Mouse (Mus musculus) T-helper 2 cell (primary cell): ENCODE data around the gene Cntd1.

Experiments used
- in situ Hi-C: fragments of 300-600 bp; cut with MboI, MseI; formaldehyde crosslinking; loops from one replicate; pipeline ENCODE4 v1.15.1; 2025; ENCODE audit warnings: high pct_unique_total_duplicates

Cntd1 gene

GRCm38 (mm10) chr11:101278223-101279192 is at the start of gene Cntd1, which contains the start of gene Coa3:
Cntd1 (plus strand) TSS chr11:101279012.
Coa3 (minus strand) TSS chr11:101279114.
- in situ Hi-C loops = no loop called here

GRCm38 (mm10) chr11:101229361-101229900 is 49.4 kb upstream of the Cntd1 start:
- in situ Hi-C loops = no loop called here

GRCm38 (mm10) chr11:101230061-101230511 is 48.7 kb upstream of the Cntd1 start:
- in situ Hi-C loops = no loop called here

- in situ Hi-C loops = no loop called here
These were observed 48.3 kb upstream of the Cntd1 start for GRCm38 (mm10) chr11:101230526-101230925.

- in situ Hi-C loops = no loop called here
These were observed 47.6 kb upstream of the Cntd1 start for GRCm38 (mm10) chr11:101230991-101231871.

GRCm38 (mm10) chr11:101232010-101232839 is 46.6 kb upstream of the Cntd1 start:
- in situ Hi-C loops = no loop called here

- in situ Hi-C loops = no loop called here
These were observed 45.6 kb upstream of the Cntd1 start for GRCm38 (mm10) chr11:101233240-101233639.

GRCm38 (mm10) chr11:101234124-101234523 is 44.7 kb upstream of the Cntd1 start:
- in situ Hi-C loops = no loop called here

- in situ Hi-C loops = no loop called here
These were observed 43.4 kb upstream of the Cntd1 start for GRCm38 (mm10) chr11:101235429-101235828.

- in situ Hi-C loops = no loop called here
These were observed 42.0 kb upstream of the Cntd1 start for GRCm38 (mm10) chr11:101236782-101237181.

GRCm38 (mm10) chr11:101238071-101238647 is 40.7 kb upstream of the Cntd1 start:
- in situ Hi-C loops = no loop called here

- in situ Hi-C loops = loop anchor here (5.0 kb wide), 1 partner anchor 33 kb away; no protein-coding TSS in a partner anchor
These were observed 33.7 kb upstream of the Cntd1 start for GRCm38 (mm10) chr11:101245071-101245470.

- in situ Hi-C loops = loop anchor here (5.0 kb wide), 1 partner anchor 34 kb away; no protein-coding TSS in a partner anchor
These were observed 32.7 kb upstream of the Cntd1 start, which contains the start of gene Ramp2 for GRCm38 (mm10) chr11:101245855-101246701. Ramp2 (plus strand) TSS chr11:101246028.

- in situ Hi-C loops = loop anchor here (5.0 kb wide), 1 partner anchor 34 kb away; no protein-coding TSS in a partner anchor
These were observed 32.2 kb upstream of the Cntd1 start for GRCm38 (mm10) chr11:101246702-101247012.

GRCm38 (mm10) chr11:101247521-101248030 is 31.2 kb upstream of the Cntd1 start:
- in situ Hi-C loops = loop anchor here (5.0 kb wide), 1 partner anchor 35 kb away; no protein-coding TSS in a partner anchor

GRCm38 (mm10) chr11:101248258-101248994 is 30.4 kb upstream of the Cntd1 start:
- in situ Hi-C loops = loop anchor here (5.0 kb wide), 1 partner anchor 36 kb away; no protein-coding TSS in a partner anchor

- in situ Hi-C loops = no loop called here
These were observed 27.8 kb upstream of the Cntd1 start for GRCm38 (mm10) chr11:101251031-101251430.

GRCm38 (mm10) chr11:101252941-101253340 is 25.9 kb upstream of the Cntd1 start:
- in situ Hi-C loops = no loop called here
